Mouse (Mus musculus) liver, embryonic 12.5 days (tissue): ENCODE results near the gene Gjb4. TPM values are rescaled to one million over a fixed set of nuclear protein-coding genes. Genes with fewer than 3 reads are reported as not detected.

Experiments used
- ATAC-seq: fragments of 200-750 bp; cut with Nextera tagmentation; 2 replicates; pipeline ENCODE4 v1.8.0; 2017; ENCODE audit warnings: moderate number of reproducible peaks, mild to moderate bottlenecking, moderate library complexity
- H3K27ac ChIP-seq: fragments of 300-500 bp; sonication (generic); 2 replicates; pipeline ENCODE4 v1.5.1; 2016; ENCODE audit warnings: mild to moderate bottlenecking
- H3K27me3 ChIP-seq: fragments of 300-500 bp; sonication (generic); replicated peaks from 2 replicates; pipeline ENCODE4 v1.6.1; 2016; ENCODE audit warnings: mild to moderate bottlenecking, moderate library complexity
- H3K36me3 ChIP-seq: fragments of 300-500 bp; sonication (generic); 2 replicates; pipeline ENCODE4 v1.6.1; 2016; ENCODE audit warnings: mild to moderate bottlenecking, moderate library complexity
- H3K4me1 ChIP-seq: fragments of 300-500 bp; sonication (generic); 2 replicates; pipeline ENCODE4 v1.6.1; 2016
- H3K4me2 ChIP-seq: fragments of 300-500 bp; sonication (generic); 2 replicates; pipeline ENCODE4 v1.6.1; 2016; ENCODE audit warnings: mild to moderate bottlenecking, moderate library complexity
- H3K4me3 ChIP-seq: fragments of 300-500 bp; sonication (generic); 2 replicates; pipeline ENCODE4 v1.5.1; 2016; ENCODE audit warnings: mild to moderate bottlenecking, moderate library complexity
- H3K9ac ChIP-seq: fragments of 300-500 bp; sonication (generic); 2 replicates; pipeline ENCODE4 v1.6.1; 2016; ENCODE audit warnings: mild to moderate bottlenecking, moderate library complexity
- H3K9me3 ChIP-seq: fragments of 300-500 bp; sonication (generic); replicated peaks from 2 replicates; pipeline ENCODE4 v1.6.1; 2016; ENCODE audit warnings: mild to moderate bottlenecking, moderate library complexity
- WGBS: fragments of 180-500 bp; shearing (Covaris S2); methylation state at CpG from one replicate; pipeline ENCODE4 v1.1.7; 2016; ENCODE audit not compliant: insufficient replicate concordance; 5-methylcytosine and 5-hydroxymethylcytosine counted together
- polyA plus RNA-seq: library from polyadenylated mRNA; unstranded; fragments of >200 nt; fragmentation: Nextera tagmentation; extraction: Ambion mirVana; gene quantifications from 2 replicates; pipeline ENCODE4 v1.2.1, GENCODE M21; 2016

Gene Gjb4
- not detected in 2 replicates for polyA plus RNA-seq

- H3K9me3 ChIP-seq, result no peaks in the 10 kb centered on the region
- H3K27ac ChIP-seq, result no peak within 1 kb of the TSS
- WGBS, result 60% methylated on average over 8 of the region's 8 CpGs
- no peaks in the 10 kb centered on the region for H3K4me1 ChIP-seq
- H3K27me3 ChIP-seq, result peaks cover 8% of the 10 kb centered on the region
- H3K4me3 ChIP-seq, result no peak within 1 kb of the TSS
- no peak within 1 kb of the TSS for H3K9ac ChIP-seq
- H3K36me3 ChIP-seq, result no peaks in the 10 kb centered on the region
- H3K4me2 ChIP-seq, result no peak within 1 kb of the TSS
- no peak for ATAC-seq
Measured at GRCm38 (mm10) chr4:127353951-127354438, at the start of gene Gjb4. TSS of gene Gjb4 (minus strand) at chr4:127354081.

GRCm38 (mm10) chr4:127402614-127403013, 48.7 kb upstream of the Gjb4 start:
- no peak for ATAC-seq
- Histone ChIP-seq H3K36me3 (no peaks in the 10 kb centered on the region), H3K4me2 (no peak overlapping the region)

GRCm38 (mm10) chr4:127402166-127402565, 48.3 kb upstream of the Gjb4 start:
- no peak for ATAC-seq
- Histone ChIP-seq H3K4me3 (no peak overlapping the region), H3K9me3 (no peaks in the 10 kb centered on the region), H3K4me2 (no peak overlapping the region), H3K27me3 (no peaks in the 10 kb centered on the region; the same call in 1 of the 2 replicates), H3K9ac (no peak overlapping the region), H3K4me1 (no peaks in the 10 kb centered on the region), H3K27ac (no peak overlapping the region), H3K36me3 (no peaks in the 10 kb centered on the region)
- WGBS, result 71% methylated on average over 4 of the region's 4 CpGs

More at GRCm38 (mm10) chr4:127402614-127403013, 48.7 kb upstream of the Gjb4 start:
- H3K27ac ChIP-seq, result no peak overlapping the region
- no peaks in the 10 kb centered on the region for H3K9me3 ChIP-seq
- no peaks in the 10 kb centered on the region; the same call in 1 of the 2 replicates for H3K27me3 ChIP-seq
- H3K4me3 ChIP-seq, result no peak overlapping the region
- 49% methylated on average over 3 of the region's 3 CpGs for WGBS
- no peak overlapping the region for H3K9ac ChIP-seq
- no peaks in the 10 kb centered on the region for H3K4me1 ChIP-seq

DNA sequence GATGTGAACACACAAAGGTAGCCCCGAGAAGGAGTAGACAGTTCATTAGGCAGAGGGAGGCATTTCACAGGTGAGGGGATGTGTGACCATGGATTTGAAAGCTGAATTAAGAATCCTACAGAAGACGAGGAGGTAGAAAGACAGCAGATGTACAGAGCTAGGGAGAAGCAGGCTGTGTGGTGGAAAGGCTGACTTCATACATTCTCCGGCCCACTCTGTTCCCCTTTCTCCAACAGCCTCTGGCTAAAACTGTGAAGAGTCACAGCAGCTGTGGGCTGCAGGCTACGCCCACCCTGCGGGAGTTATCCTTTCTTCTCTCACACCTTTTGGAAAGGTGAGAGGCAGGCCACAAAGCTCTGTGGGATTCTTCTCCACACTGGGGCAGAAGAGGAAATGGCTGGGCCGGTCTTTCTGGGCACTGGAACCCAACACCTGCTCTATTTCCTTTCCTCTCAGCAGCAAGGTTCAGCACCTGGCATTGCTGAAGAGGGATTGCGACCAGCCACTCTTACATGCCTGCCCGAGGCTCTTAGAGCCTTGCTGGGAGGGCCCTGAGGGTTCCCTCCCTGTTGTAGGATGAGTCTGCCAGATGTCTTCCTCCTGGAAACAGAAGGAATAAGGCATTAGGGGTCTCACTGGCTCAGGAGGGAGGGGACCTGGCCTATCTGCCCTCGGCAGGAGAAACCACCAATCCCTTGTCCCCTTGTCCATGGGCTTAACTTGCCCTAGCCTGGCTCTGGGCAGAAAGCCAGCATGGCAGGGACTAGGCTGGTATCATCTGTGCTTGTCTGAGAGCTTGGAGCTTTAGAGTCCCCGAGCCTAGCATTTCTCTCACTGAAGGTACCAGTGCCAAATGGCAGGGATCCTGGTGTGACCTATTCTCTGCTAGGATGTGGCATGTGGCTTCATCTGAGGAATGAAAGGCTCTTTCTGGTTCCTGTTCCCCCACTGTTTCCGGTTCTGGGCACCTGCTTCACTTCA, 46.6 kb upstream of the Gjb4 start:
- 32% methylated on average over 11 of the region's 11 CpGs for WGBS
- Histone ChIP-seq H3K4me3 (no peak overlapping the region), H3K4me1 (no peaks in the 10 kb centered on the region), H3K4me2 (no peak overlapping the region), H3K9me3 (no peaks in the 10 kb centered on the region), H3K27ac (no peak overlapping the region), H3K27me3 (no peaks in the 10 kb centered on the region; the same call in 1 of the 2 replicates), H3K36me3 (no peaks in the 10 kb centered on the region), H3K9ac (no peak overlapping the region)
- no peak for ATAC-seq

GRCm38 (mm10) chr4:127395591-127395990, 41.7 kb upstream of the Gjb4 start:
- Histone ChIP-seq H3K36me3 (no peaks in the 10 kb centered on the region), H3K27me3 (no peaks in the 10 kb centered on the region), H3K27ac (no peak overlapping the region), H3K4me1 (no peaks in the 10 kb centered on the region), H3K9me3 (0 out of 2 replicates have a peak, but pooled peaks cover 4% of the 10 kb centered on the region), H3K9ac (no peak overlapping the region), H3K4me2 (no peak overlapping the region), H3K4me3 (no peak overlapping the region)
- WGBS, result 17% methylated on average over 4 of the region's 4 CpGs
- no peak for ATAC-seq

DNA sequence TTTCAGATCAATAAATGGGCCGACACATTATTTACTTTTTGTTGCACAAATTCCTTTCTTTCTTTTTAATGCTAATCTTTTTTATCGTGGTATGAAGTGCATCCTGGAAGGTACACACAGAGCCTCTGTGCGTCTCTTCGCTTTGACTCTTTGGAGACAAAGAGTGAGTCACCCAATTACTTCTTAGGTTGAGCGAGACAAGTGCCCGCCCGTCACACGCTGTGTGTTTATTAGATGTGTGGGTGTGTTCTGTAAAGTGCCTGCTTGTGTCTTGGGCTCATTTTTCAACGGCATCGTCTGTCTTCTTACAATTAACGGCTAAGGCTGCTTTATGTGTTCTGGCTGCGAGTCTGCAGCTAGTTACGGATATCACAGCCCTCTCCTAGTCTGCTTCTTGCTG, 35.8 kb upstream of the Gjb4 start:
- no peak overlapping the region for H3K4me3 ChIP-seq
- H3K27me3 ChIP-seq, result no peaks in the 10 kb centered on the region
- H3K27ac ChIP-seq, result no peak overlapping the region
- ATAC-seq, result no peak
- H3K4me1 ChIP-seq, result no peaks in the 10 kb centered on the region
- 0 out of 2 replicates have a peak, but pooled peaks cover 4% of the 10 kb centered on the region for H3K9me3 ChIP-seq
- no peak overlapping the region for H3K4me2 ChIP-seq
- 66% methylated on average over 13 of the region's 13 CpGs for WGBS
- H3K36me3 ChIP-seq, result no peaks in the 10 kb centered on the region
- no peak overlapping the region for H3K9ac ChIP-seq

DNA sequence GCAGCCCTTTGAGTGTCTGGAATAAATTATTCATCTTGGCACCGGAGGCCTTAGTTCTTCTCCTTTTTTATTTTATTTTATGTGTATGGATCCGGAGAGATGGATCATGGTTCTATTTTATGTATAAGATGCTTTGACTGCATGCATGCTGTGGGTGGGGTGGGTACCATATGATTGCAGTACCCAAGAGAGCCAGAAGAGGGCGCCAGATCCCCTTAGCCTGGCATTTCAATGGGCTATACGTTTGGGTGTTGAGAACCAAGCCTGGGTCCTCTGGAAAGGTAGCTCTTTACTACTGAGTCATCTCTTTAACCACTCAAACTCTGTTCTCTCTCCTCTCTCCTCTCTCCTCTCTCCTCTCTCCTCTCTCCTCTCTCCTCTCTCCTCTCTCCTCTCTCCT, 23.5 kb upstream of the Gjb4 start:
- no peak for ATAC-seq
- Histone ChIP-seq H3K4me2 (no peak overlapping the region), H3K27me3 (no peaks in the 10 kb centered on the region), H3K27ac (no peak overlapping the region), H3K4me1 (no peaks in the 10 kb centered on the region), H3K9ac (no peak overlapping the region), H3K9me3 (no peaks in the 10 kb centered on the region), H3K4me3 (no peak overlapping the region), H3K36me3 (no peaks in the 10 kb centered on the region)
- 29% methylated on average over 4 of the region's 4 CpGs for WGBS

DNA sequence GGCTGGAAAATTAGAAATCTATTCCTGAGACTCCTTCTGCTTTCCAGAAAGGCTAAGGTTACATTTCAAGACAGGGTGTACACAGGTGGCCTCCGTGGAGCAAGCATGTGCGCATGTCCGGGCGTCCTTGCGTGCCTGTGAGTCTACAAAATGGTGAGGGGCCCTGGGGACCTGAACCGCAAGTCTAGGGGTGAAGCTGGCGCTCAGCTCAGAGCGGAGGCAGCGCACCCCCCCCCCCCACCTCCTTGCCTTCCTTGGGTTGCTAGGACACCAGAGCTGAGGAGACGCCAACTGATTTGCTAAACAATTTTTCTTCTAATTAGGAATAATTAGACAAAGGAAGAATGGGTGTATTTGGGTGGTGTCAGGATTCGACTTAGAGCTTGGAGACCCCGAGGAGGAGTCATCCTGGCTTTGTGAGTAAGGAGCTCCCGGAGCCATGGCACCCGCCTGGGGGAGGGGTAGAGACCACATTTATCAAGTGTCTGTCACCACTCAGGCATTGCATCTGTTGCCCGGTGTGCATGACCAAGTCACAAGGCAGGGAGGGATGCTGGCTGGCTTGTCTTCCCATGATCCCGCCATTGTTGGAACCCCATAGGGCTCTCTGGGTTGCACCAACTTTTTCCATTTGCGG, 21.8 kb upstream of the Gjb4 start:
- Histone ChIP-seq H3K27ac (no peak overlapping the region), H3K4me2 (no peak overlapping the region), H3K4me1 (no peaks in the 10 kb centered on the region), H3K4me3 (no peak overlapping the region), H3K36me3 (no peaks in the 10 kb centered on the region), H3K9ac (no peak overlapping the region), H3K9me3 (no peaks in the 10 kb centered on the region), H3K27me3 (0 out of 2 replicates have a peak, but pooled peaks cover 5% of the 10 kb centered on the region)
- WGBS, result 74% methylated on average over 17 of the region's 17 CpGs
- no peak for ATAC-seq

DNA sequence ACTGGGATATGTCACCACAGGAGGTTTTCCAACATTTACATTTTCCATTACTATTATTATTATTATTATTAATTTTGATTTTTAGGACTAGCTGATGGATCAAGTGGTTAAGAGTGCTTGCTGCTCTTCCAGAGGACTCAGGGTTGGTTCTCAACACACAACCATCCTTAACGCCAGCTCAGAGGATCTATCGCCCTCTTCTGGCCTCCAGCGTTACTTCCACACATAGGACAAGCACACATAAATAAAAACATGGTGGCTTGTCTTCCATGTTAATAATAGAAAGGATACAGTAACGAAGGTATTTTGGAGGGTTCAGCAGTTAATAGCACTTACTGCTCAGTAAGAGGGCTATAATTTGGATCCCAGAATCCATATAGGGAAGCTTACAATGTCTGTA, 20.8 kb upstream of the Gjb4 start:
- ATAC-seq, result no peak
- no peak overlapping the region for H3K9ac ChIP-seq
- 59% methylated on average over 4 of the region's 4 CpGs for WGBS
- no peaks in the 10 kb centered on the region for H3K4me1 ChIP-seq
- H3K4me2 ChIP-seq, result no peak overlapping the region
- no peaks in the 10 kb centered on the region for H3K9me3 ChIP-seq
- no peak overlapping the region for H3K4me3 ChIP-seq
- 0 out of 2 replicates have a peak, but pooled peaks cover 5% of the 10 kb centered on the region for H3K27me3 ChIP-seq
- H3K36me3 ChIP-seq, result no peaks in the 10 kb centered on the region
- no peak overlapping the region for H3K27ac ChIP-seq

DNA sequence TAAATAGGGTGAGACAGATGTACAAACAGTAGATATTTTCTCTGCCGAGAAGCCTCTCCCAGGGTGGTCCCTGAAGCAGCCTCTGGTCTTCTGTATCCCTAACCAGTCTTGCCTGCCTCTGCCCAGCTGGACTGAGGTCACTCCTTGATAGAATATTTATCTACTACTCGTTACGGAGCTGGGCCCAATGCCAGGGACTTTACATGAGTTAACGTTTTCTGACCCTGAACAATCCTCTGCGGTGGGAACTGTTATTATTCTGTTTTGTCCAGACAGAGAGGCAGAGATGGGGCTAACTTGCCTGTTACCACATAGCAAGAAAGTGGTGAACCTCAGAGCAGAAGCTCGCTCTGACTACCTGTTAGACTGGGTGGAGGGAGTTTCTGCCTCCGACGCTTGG, 19.6 kb upstream of the Gjb4 start:
- Histone ChIP-seq H3K4me3 (no peak overlapping the region), H3K36me3 (no peaks in the 10 kb centered on the region), H3K27ac (no peak overlapping the region), H3K9me3 (no peaks in the 10 kb centered on the region), H3K9ac (no peak overlapping the region), H3K4me1 (no peaks in the 10 kb centered on the region), H3K4me2 (no peak overlapping the region), H3K27me3 (peaks cover 5% of the 10 kb centered on the region; the same call in 1 of the 2 replicates)
- no peak for ATAC-seq
- WGBS, result 65% methylated on average over 8 of the region's 8 CpGs

DNA sequence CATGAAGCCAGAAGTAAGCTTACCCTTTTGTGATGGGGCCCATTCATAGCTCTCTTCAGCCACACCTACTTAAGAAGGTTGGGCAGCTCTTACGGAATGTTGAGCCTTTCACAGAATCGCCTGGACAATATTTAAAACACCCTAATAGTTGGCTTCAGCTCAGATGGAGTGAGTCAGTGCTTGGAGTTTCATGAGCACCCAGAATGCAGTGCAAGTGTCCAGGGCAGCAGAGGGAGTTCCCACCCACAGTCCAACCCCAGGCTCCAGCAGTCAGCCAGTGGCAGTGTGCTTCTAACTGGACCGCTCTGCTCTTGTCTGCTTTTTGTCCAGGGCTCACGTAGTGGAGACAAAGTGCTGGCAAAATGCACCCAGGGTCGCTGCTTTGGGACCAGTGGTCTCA, 17.7 kb upstream of the Gjb4 start:
- no peak overlapping the region for H3K4me3 ChIP-seq
- WGBS, result 62% methylated on average over 5 of the region's 5 CpGs
- H3K27ac ChIP-seq, result no peak overlapping the region
- no peaks in the 10 kb centered on the region for H3K9me3 ChIP-seq
- ATAC-seq, result no peak
- H3K4me1 ChIP-seq, result no peaks in the 10 kb centered on the region
- no peak overlapping the region for H3K4me2 ChIP-seq
- H3K36me3 ChIP-seq, result no peaks in the 10 kb centered on the region
- no peak overlapping the region for H3K9ac ChIP-seq
- H3K27me3 ChIP-seq, result peaks cover 5% of the 10 kb centered on the region; the same call in 1 of the 2 replicates

- Histone ChIP-seq H3K27ac (no peak overlapping the region), H3K4me2 (no peak overlapping the region), H3K36me3 (no peaks in the 10 kb centered on the region), H3K4me1 (no peaks in the 10 kb centered on the region), H3K9ac (no peak overlapping the region), H3K9me3 (no peaks in the 10 kb centered on the region), H3K27me3 (peaks cover 5% of the 10 kb centered on the region; the same call in 1 of the 2 replicates), H3K4me3 (no peak overlapping the region)
- no peak for ATAC-seq
- 50% methylated on average over 2 of the region's 2 CpGs for WGBS
Measured at GRCm38 (mm10) chr4:127370447-127370846, 16.6 kb upstream of the Gjb4 start.
